7 mouse cellular contexts compared by ENCODE assay signal in the genomic region with DNA sequence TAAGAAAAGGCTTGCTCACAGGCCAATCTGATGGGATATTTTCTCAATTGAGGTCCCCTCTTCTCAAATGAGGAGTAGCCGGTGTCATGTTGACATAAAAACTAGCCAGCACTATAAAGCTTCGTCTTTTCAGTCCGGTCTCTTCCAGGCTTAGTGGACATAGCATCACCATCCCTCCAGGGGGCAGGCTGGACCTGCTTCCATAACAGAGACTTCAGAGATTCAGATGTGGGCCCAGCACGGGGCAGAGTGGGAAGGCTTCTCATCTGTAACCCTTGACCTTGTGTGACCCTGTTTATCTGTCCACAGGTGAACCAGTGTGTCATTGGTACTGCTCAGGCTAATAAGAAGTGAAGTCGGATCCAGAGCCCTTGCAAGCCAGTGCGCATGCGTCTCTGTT. TPM values are rescaled to one million over a fixed set of nuclear protein-coding genes. Genes with fewer than 3 reads are reported as not detected.
DNase-seq lines count a peak whose midpoint lies in the region; ATAC-seq lines count a peak whose summit lies in the region.
"Not testable (repeated sequence)": the region's sequence is repeated elsewhere in the genome, so short reads cannot be mapped to it uniquely, and the experiment has no call there.

No protein-coding gene starts in this region.

- whole genome bisulfite sequencing in intestine, embryonic 14.5 days, result 62% methylated on average over 7 of the region's 7 CpGs

- not testable (repeated sequence) for H3K27me3 ChIP-seq in intestine, embryonic 14.5 days (replicated peaks; ENCODE audit: control insufficient read depth, insufficient read depth, low read length)

- H3K36me3 ChIP-seq in intestine, embryonic 14.5 days (ENCODE audit: control insufficient read depth, insufficient read depth, low read length), result peaks cover 52% of the 10 kb centered on the region

- intact Hi-C loops in left cerebral cortex, postnatal 14 days (cut with DNase I), result not testable (repeated sequence)

- H3K4me3 ChIP-seq in intestine, embryonic 14.5 days (ENCODE audit: low read depth, low read length), result not testable (repeated sequence)

- not testable (repeated sequence) for H3K9ac ChIP-seq in intestine, embryonic 14.5 days (ENCODE audit: low read length)

- peak; percentile 70 for DNase-seq in adipocyte (ENCODE audit: low spot score)
- DNase-seq in cerebellum, postnatal 14 days, result peak; percentile 55 to 67
- DNase-seq in gastrocnemius, postnatal 10 days, result peak; percentile 52
- peak; percentile 71 for DNase-seq in intestine, embryonic 14.5 days (ENCODE audit: low spot score)
- DNase-seq in left cerebral cortex, postnatal 14 days (ENCODE audit: low spot score in 2 of 2), result peak; percentile 57 to 61
- DNase-seq in lung, postnatal 36 days, result peak; percentile 73
- DNase-seq in right cerebral cortex, postnatal 10 days (ENCODE audit: low spot score in 2 of 2), result peak; percentile 71 to 72

- H3K4me1 ChIP-seq in intestine, embryonic 14.5 days (replicated peaks; ENCODE audit: control insufficient read depth, insufficient read depth, low read length), result not testable (repeated sequence)

- H3K4me2 ChIP-seq in intestine, embryonic 14.5 days (ENCODE audit: low read length), result not testable (repeated sequence)

- ATAC-seq in intestine, embryonic 14.5 days (replicated peaks; ENCODE audit: low FRiP score, low TSS enrichment, low read depth), result 0 out of 2 replicates have a peak, but pooled peaks have one; percentile 13

- not testable (repeated sequence) for H3K9me3 ChIP-seq in intestine, embryonic 14.5 days (ENCODE audit: control insufficient read depth, low read length)

- H3K27ac ChIP-seq in intestine, embryonic 14.5 days (ENCODE audit: low read depth), result not testable (repeated sequence)

RNA-seq across cellular contexts. Expression of a gene that starts 1.1 kb away (rescaled TPM):
- total RNA-seq in gastrocnemius, postnatal 10 days (2021), result 1 to 10 TPM; 5.1 to 8.1 TPM
- polyA plus RNA-seq in intestine, embryonic 14.5 days (2014; fragmentation: Nextera tagmentation; extraction: Ambion mirVana), result 6.0 and 6.4 TPM in 2 replicates
- 10 to 100 TPM; 16.8 to 20.2 TPM for total RNA-seq in left cerebral cortex, postnatal 14 days (2021)

RNA-seq across cellular contexts. Expression of a gene that starts 7.6 kb away (rescaled TPM):
- total RNA-seq in gastrocnemius, postnatal 10 days (2021), result 10 to 100 TPM; 87.9 to 91.1 TPM
- polyA plus RNA-seq in intestine, embryonic 14.5 days (2014; fragmentation: Nextera tagmentation; extraction: Ambion mirVana), result 195 and 197 TPM in 2 replicates
- total RNA-seq in left cerebral cortex, postnatal 14 days (2021), result 100 to 1,000 TPM; 127 to 133 TPM

RNA-seq across cellular contexts. Expression of a gene that starts 9.3 kb away (rescaled TPM):
- total RNA-seq in gastrocnemius, postnatal 10 days (2021), result 10 to 100 TPM in 1 of 2 experiments, 1 to 10 TPM in 1; 8.2 to 11.8 TPM
- polyA plus RNA-seq in intestine, embryonic 14.5 days (2014; fragmentation: Nextera tagmentation; extraction: Ambion mirVana), result 2.2 and 2.4 TPM in 2 replicates
- 100 to 1,000 TPM; 594 to 653 TPM for total RNA-seq in left cerebral cortex, postnatal 14 days (2021)

RNA-seq across cellular contexts. Expression of a gene that starts 14.9 kb away (rescaled TPM):
- total RNA-seq in gastrocnemius, postnatal 10 days (2021), result 1 to 10 TPM; 2.5 to 4.1 TPM
- polyA plus RNA-seq in intestine, embryonic 14.5 days (2014; fragmentation: Nextera tagmentation; extraction: Ambion mirVana), result 5.2 and 8.1 TPM in 2 replicates
- 1 to 10 TPM; 2.9 to 3.3 TPM for total RNA-seq in left cerebral cortex, postnatal 14 days (2021)

RNA-seq across cellular contexts. Expression of a gene that starts 41.2 kb away (rescaled TPM):
- 1 to 10 TPM; 2.7 to 3.9 TPM for total RNA-seq in gastrocnemius, postnatal 10 days (2021)
- polyA plus RNA-seq in intestine, embryonic 14.5 days (2014; fragmentation: Nextera tagmentation; extraction: Ambion mirVana), result 9.8 and 12.8 TPM in 2 replicates
- total RNA-seq in left cerebral cortex, postnatal 14 days (2021), result 10 to 100 TPM; 16.1 to 16.3 TPM

Comparison
In these comparisons a context has a peak if more than half of its experiments do, and no peak if none do; other contexts are left out.
1. RNA of a gene that starts 9.3 kb away (total RNA-seq): 594 to 653 TPM in left cerebral cortex, postnatal 14 days; 8.2 to 11.8 TPM in gastrocnemius, postnatal 10 days; every median in the first group is over 10 times any median in the second.
2. Peak in every context shown above with its lines, with median percentiles within 50 percentile points of each other: DNase-seq.